Mouse (Mus musculus) embryonic facial prominence, embryonic 15.5 days (tissue): Measurements from ENCODE around the gene Hist1h4i. TPM values are rescaled to one million over a fixed set of nuclear protein-coding genes. Genes with fewer than 3 reads are reported as not detected.

Experiments used
- ATAC-seq: fragments of 200-750 bp; cut with Nextera tagmentation; 2 replicates; pipeline ENCODE4 v1.8.0; 2017; ENCODE audit warnings: low read depth, moderate TSS enrichment; ENCODE audit not compliant: insufficient number of reproducible peaks, low FRiP score, low TSS enrichment
- H3K27ac ChIP-seq: fragments of 300-500 bp; sonication (generic); replicated peaks from 2 replicates; pipeline ENCODE4 v1.5.1; 2015; ENCODE audit warnings: mild to moderate bottlenecking, inconsistent platforms
- H3K27me3 ChIP-seq: fragments of 300-500 bp; sonication (generic); 2 replicates; pipeline ENCODE4 v1.6.1; 2015; ENCODE audit warnings: inconsistent platforms
- H3K36me3 ChIP-seq: fragments of 300-500 bp; sonication (generic); 2 replicates; pipeline ENCODE4 v1.6.1; 2015; ENCODE audit warnings: mild to moderate bottlenecking, inconsistent platforms
- H3K4me1 ChIP-seq: fragments of 300-500 bp; sonication (generic); 2 replicates; pipeline ENCODE4 v1.6.1; 2015; ENCODE audit warnings: inconsistent platforms
- H3K4me2 ChIP-seq: fragments of 300-500 bp; sonication (generic); replicated peaks from 2 replicates; pipeline ENCODE4 v1.6.1; 2015; ENCODE audit warnings: mild to moderate bottlenecking, inconsistent platforms
- H3K4me3 ChIP-seq: fragments of 300-500 bp; sonication (generic); replicated peaks from 2 replicates; pipeline ENCODE4 v1.5.1; 2015; ENCODE audit warnings: mild to moderate bottlenecking, inconsistent platforms
- H3K9ac ChIP-seq: fragments of 300-500 bp; sonication (generic); 2 replicates; pipeline ENCODE4 v1.6.1; 2015; ENCODE audit warnings: inconsistent platforms
- H3K9me3 ChIP-seq: fragments of 300-500 bp; sonication (generic); replicated peaks from 2 replicates; pipeline ENCODE4 v1.6.1; 2016; ENCODE audit warnings: inconsistent platforms
- WGBS: fragments of 180-500 bp; shearing (Covaris S2); methylation state at CpG from one replicate; pipeline ENCODE4 v1.1.7; 2015; 5-methylcytosine and 5-hydroxymethylcytosine counted together
- polyA plus RNA-seq: library from polyadenylated mRNA; unstranded; fragments of >200 nt; fragmentation: Nextera tagmentation; extraction: Ambion mirVana; gene quantifications from 2 replicates; pipeline ENCODE4 v1.2.1, GENCODE M21; 2015

Hist1h4i gene
- polyA plus RNA-seq, 1 experiment from 2014 or later = 20.6 TPM

DNA sequence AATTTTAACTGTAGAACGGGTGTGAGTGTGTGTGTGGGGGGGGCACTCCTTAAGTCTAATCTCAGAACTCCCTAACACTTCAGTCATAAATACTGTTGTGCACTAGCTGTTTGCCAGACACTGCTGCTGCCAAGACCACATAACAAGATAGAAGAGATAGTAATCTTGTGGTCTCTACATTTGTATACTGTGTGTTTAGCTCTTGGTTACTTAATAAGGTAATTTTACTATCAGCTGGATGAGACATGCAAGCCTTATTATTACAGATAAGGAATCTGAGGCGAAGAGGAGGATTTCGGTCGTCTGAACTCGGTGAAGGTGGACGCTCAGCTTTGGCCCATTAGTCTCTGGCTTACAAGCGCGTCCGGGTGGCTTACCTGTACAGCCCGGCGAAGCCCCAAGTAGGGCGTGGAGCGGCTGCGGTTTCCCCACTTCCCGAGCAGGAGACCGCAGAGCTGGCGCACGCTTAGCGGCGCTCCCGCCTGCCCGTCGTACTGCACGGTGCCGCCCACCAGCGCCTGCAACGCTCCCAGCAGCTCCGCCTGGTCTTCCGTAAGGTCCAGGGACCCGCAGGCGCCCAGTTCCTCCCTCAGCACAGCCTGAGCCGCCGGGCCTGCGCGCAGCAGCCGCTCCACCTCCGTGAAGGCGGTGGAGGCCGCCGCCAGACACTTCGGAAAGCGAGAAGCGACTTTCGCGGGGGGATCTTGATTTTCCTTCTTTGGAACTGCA, 35.4 kb downstream of the Hist1h4i start:
- ATAC-seq = peak; percentile 74; the same call in 1 of the 2 replicates
- Histone ChIP-seq H3K4me1 (peaks cover 21% of the 10 kb centered on the region), H3K4me2 (peak overlapping the region; percentile 99), H3K9me3 (no peaks in the 10 kb centered on the region), H3K4me3 (peak overlapping the region; percentile 56), H3K27ac (no peak overlapping the region), H3K27me3 (peaks cover 99% of the 10 kb centered on the region), H3K36me3 (no peaks in the 10 kb centered on the region), H3K9ac (peak overlapping the region; percentile 31; the same call in 1 of the 2 replicates)
- under 1% methylated on average over 45 of the region's 45 CpGs for WGBS

GRCm38 (mm10) chr13:22001823-22002222, 39.3 kb downstream of the Hist1h4i start:
- no peak overlapping the region for H3K4me2 ChIP-seq
- H3K4me3 ChIP-seq = no peak overlapping the region
- H3K4me1 ChIP-seq = peaks cover 20% of the 10 kb centered on the region
- no peaks in the 10 kb centered on the region for H3K36me3 ChIP-seq
- peaks cover 100% of the 10 kb centered on the region for H3K27me3 ChIP-seq
- H3K9ac ChIP-seq = no peak overlapping the region
- H3K9me3 ChIP-seq = no peaks in the 10 kb centered on the region
- ATAC-seq = no peak
- H3K27ac ChIP-seq = no peak overlapping the region
- WGBS = 18% methylated on average over 5 of the region's 5 CpGs

- H3K27me3 ChIP-seq = peaks cover 100% of the 10 kb centered on the region
- no peak overlapping the region for H3K9ac ChIP-seq
- no peaks in the 10 kb centered on the region for H3K9me3 ChIP-seq
- H3K4me2 ChIP-seq = no peak overlapping the region
- H3K27ac ChIP-seq = no peak overlapping the region
- H3K4me3 ChIP-seq = no peak overlapping the region
- ATAC-seq = no peak
- no peaks in the 10 kb centered on the region for H3K36me3 ChIP-seq
- peaks cover 19% of the 10 kb centered on the region for H3K4me1 ChIP-seq
- 52% methylated on average over 2 of the region's 2 CpGs for WGBS
These were observed 39.8 kb downstream of the Hist1h4i start for GRCm38 (mm10) chr13:22001346-22001745.

DNA sequence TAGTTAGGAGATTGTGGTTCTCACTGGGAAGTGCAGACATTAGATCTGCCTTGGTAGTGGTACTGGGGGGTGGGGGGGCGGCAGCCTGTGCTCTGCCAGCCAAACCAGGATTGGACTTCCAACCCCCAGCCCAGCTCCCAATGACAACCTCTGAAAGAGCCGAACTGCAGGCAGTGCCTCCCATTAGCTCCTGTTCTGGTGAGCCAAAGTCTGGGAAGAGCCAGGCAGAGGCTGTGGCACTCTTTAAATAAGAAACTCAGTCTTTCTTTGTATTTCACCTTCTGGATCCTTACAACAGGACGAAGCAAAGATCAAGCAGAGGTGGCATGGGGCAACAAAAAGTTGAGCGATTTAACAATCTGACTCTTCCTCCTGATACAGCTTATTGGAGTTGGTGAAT, 42.0 kb downstream of the Hist1h4i start:
- peaks cover 93% of the 10 kb centered on the region for H3K27me3 ChIP-seq
- H3K9me3 ChIP-seq = no peaks in the 10 kb centered on the region
- WGBS = 26% methylated on average over 4 of the region's 4 CpGs
- no peaks in the 10 kb centered on the region for H3K36me3 ChIP-seq
- H3K4me1 ChIP-seq = peaks cover 16% of the 10 kb centered on the region
- no peak overlapping the region for H3K9ac ChIP-seq
- ATAC-seq = no peak
- H3K27ac ChIP-seq = no peak overlapping the region
- H3K4me2 ChIP-seq = no peak overlapping the region
- H3K4me3 ChIP-seq = no peak overlapping the region

- peaks cover 90% of the 10 kb centered on the region for H3K27me3 ChIP-seq
- no peak overlapping the region for H3K9ac ChIP-seq
- H3K9me3 ChIP-seq = no peaks in the 10 kb centered on the region
- no peaks in the 10 kb centered on the region for H3K36me3 ChIP-seq
- H3K4me3 ChIP-seq = no peak overlapping the region
- no peak overlapping the region for H3K4me2 ChIP-seq
- H3K27ac ChIP-seq = no peak overlapping the region
- 16% methylated on average over 3 of the region's 3 CpGs for WGBS
- peaks cover 16% of the 10 kb centered on the region for H3K4me1 ChIP-seq
- ATAC-seq = no peak
These were observed 42.8 kb downstream of the Hist1h4i start for GRCm38 (mm10) chr13:21998412-21998811.

DNA sequence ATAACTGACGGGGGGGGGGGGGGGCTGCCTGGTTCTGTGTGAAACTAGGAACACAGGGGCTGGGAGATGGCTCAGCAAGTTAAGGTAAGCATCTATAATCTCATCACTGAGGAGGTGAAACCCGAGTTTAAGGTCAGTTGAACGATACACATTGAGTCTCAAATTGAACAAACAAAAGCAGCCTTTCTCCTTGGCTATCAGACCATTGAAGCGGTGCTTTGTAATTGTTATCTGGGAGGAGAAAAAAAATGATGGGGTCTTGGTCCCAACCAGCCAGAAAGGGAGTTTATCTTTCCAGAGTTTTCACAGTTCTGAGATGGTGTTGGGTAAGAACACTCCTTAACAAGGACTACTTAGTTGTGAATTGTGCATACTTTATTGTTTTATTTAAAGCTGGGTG, 43.3 kb downstream of the Hist1h4i start:
- H3K4me2 ChIP-seq = no peak overlapping the region
- no peak overlapping the region for H3K4me3 ChIP-seq
- H3K9ac ChIP-seq = no peak overlapping the region
- H3K9me3 ChIP-seq = no peaks in the 10 kb centered on the region
- H3K27me3 ChIP-seq = peaks cover 87% of the 10 kb centered on the region
- no peak for ATAC-seq
- H3K27ac ChIP-seq = no peak overlapping the region
- 9% methylated on average over 4 of the region's 4 CpGs for WGBS
- no peaks in the 10 kb centered on the region for H3K36me3 ChIP-seq
- H3K4me1 ChIP-seq = peaks cover 16% of the 10 kb centered on the region

DNA sequence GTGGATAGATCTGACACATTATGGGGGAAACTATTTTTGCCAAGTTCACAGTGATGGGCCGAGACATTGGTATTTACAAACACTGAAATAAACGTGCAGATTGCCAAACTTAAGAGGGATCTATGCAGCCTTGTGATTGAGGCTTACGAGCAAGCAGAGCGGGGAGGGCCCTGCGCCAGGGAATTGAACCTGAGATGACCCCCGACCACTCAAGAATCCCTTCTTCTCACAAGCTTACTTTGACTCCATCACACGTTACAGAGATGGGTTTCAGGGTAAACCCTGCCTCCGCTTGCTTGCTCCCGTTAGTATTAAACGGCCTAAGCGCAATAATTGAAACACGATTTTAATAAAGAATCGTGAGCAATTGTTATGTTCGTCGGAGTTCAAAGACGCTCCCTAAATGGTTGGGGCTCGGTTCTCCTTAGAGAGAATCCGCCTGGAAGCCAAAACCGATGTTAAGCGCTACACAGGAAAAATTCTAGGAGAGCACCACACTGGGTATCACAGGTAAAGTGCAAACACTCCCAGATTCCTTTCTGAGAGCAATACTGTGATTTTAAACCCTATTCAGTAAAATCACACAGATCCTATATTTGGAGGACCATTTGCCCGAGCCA, 43.9 kb downstream of the Hist1h4i start:
- Histone ChIP-seq H3K9me3 (no peaks in the 10 kb centered on the region), H3K9ac (no peak overlapping the region), H3K4me2 (peak overlapping the region; percentile 31), H3K4me1 (peaks cover 16% of the 10 kb centered on the region), H3K4me3 (peak overlapping the region; percentile 21; the same call in 1 of the 2 replicates), H3K36me3 (no peaks in the 10 kb centered on the region), H3K27ac (no peak overlapping the region), H3K27me3 (peaks cover 84% of the 10 kb centered on the region)
- ATAC-seq = no peak
- 2% methylated on average over 21 of the region's 21 CpGs for WGBS

DNA sequence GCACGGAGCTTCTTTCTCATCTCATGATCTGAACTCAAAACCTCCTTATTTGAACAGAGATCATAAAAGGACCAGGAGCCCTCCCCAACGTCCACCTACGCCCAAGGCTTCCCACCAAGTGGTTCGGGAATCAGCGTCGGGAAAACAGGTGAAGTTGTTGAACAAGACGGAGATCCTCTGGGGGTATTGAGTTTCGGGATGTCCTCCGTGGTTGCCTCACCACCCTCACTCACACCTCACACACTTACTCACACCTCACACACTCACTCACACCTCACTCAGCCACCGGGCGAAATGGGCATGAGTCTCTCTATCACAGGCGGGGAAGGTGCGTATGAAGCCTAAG, 44.3 kb downstream of the Hist1h4i start:
- no peak for ATAC-seq
- Histone ChIP-seq H3K4me1 (peaks cover 16% of the 10 kb centered on the region), H3K27me3 (peaks cover 79% of the 10 kb centered on the region), H3K4me2 (peak overlapping the region; percentile 31), H3K36me3 (no peaks in the 10 kb centered on the region), H3K27ac (no peak overlapping the region), H3K9ac (no peak overlapping the region), H3K9me3 (no peaks in the 10 kb centered on the region), H3K4me3 (peak overlapping the region; percentile 21)
- under 1% methylated on average over 13 of the region's 13 CpGs for WGBS

- WGBS = 2% methylated on average over 12 of the region's 12 CpGs
- H3K4me2 ChIP-seq = peak overlapping the region; percentile 55
- no peak overlapping the region for H3K9ac ChIP-seq
- H3K9me3 ChIP-seq = no peaks in the 10 kb centered on the region
- no peaks in the 10 kb centered on the region for H3K36me3 ChIP-seq
- no peak for ATAC-seq
- no peak overlapping the region for H3K27ac ChIP-seq
- H3K4me3 ChIP-seq = peak overlapping the region; percentile 21
- peaks cover 16% of the 10 kb centered on the region for H3K4me1 ChIP-seq
- peaks cover 73% of the 10 kb centered on the region for H3K27me3 ChIP-seq
These were observed 44.9 kb downstream of the Hist1h4i start for GRCm38 (mm10) chr13:21996101-21996839.

- no peak for ATAC-seq
- no peak overlapping the region for H3K27ac ChIP-seq
- WGBS = under 1% methylated on average over 21 of the region's 21 CpGs
These were observed 45.7 kb downstream of the Hist1h4i start for GRCm38 (mm10) chr13:21995331-21995914.

GRCm38 (mm10) chr13:21994896-21995295, 46.3 kb downstream of the Hist1h4i start:
- H3K27ac ChIP-seq = no peak overlapping the region
- peaks cover 62% of the 10 kb centered on the region for H3K27me3 ChIP-seq
- H3K4me2 ChIP-seq = peak overlapping the region; percentile 55
- no peaks in the 10 kb centered on the region for H3K9me3 ChIP-seq
- H3K36me3 ChIP-seq = no peaks in the 10 kb centered on the region
- H3K4me3 ChIP-seq = peak overlapping the region; percentile 34
- no peak for ATAC-seq
- peaks cover 16% of the 10 kb centered on the region for H3K4me1 ChIP-seq
- H3K9ac ChIP-seq = no peak overlapping the region
- 4% methylated on average over 8 of the region's 8 CpGs for WGBS

More at GRCm38 (mm10) chr13:21995331-21995914, 45.7 kb downstream of the Hist1h4i start:
- Histone ChIP-seq H3K9me3 (no peaks in the 10 kb centered on the region), H3K4me2 (peak overlapping the region; percentile 55), H3K4me1 (peaks cover 16% of the 10 kb centered on the region), H3K36me3 (no peaks in the 10 kb centered on the region), H3K27me3 (peaks cover 67% of the 10 kb centered on the region), H3K9ac (no peak overlapping the region), H3K4me3 (peak overlapping the region; percentile 34)
